Mouse (Mus musculus): ENCODE measurements around the gene Glis3.

DNA sequence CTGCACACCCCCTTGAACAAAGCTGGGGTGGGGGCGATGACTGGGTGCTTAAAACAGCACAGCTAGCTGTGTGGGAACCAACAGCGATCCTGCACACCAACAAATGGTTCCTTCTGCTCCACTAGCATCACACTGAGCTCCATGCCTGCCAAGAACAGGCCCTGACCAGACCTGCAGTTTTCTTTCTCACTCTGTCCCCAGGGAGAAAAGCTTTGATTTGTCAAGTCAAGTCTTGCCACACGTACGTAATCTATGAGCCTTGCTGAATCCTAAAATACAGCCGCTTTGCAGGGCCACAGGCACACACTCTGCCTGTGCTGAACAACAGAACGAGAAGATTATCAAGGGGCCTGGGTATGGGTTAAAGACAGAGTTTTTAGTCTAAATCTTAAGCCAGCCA lies 71.6 kb downstream of the Glis3 start:
- TF ChIP-seq CTCF (IDR thresholded peaks at IDR 0.05; ENCODE audit: insufficient read depth, low read length): no peak
- no peak for TF ChIP-seq POLR2A (IDR thresholded peaks at IDR 0.05; ENCODE audit: borderline replicate concordance, extremely low read depth, low read depth, low read length)

All from lung, adult 2 months (tissue).